Comparison of ENCODE assay signal across 9 mouse cellular contexts in the genomic region with DNA sequence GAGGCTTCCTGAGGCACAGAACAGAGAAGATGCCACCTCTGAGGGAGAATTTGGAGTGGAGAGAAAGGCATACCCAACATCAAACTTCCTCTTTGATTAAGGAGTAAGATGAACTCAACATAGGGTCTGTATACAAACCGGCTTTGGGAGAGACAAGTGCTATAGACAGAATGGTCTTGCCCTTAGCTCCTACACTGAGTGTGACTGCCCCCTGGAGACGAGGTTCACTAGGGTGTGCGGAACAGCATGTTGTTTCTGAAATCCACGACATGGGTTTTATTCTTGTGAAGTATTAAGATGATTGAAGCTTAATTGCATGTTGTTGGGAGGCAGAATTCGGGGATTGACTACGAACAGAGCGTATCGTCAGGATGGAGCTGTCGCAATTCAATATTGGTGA.
A peak's percentile ranks its signal among the peaks of the same experiment; 100 is the strongest.
DNase-seq lines count a peak whose midpoint lies in the region; ATAC-seq and TF ChIP-seq lines count a peak whose summit lies in the region.
"Had no signal": no experiment of that assay in that cellular context is flagged by ENCODE, and none has a peak within 500 bp of the region (broad histone marks: within the 10 kb centered on the region; RNA-seq: fewer than 3 reads in every experiment).

No protein-coding gene starts in this region.

- H3K36me3 ChIP-seq in heart, embryonic 16.5 days (ENCODE audit: control insufficient read depth, insufficient read depth): no peaks in the 10 kb centered on the region
- H3K36me3 ChIP-seq in heart, embryonic 12.5 days: no peaks in the 10 kb centered on the region
- no peaks in the 10 kb centered on the region for H3K36me3 ChIP-seq in liver, embryonic 14.5 days (replicated peaks; ENCODE audit: control insufficient read depth, insufficient read depth, low read depth)
- no peaks in the 10 kb centered on the region for H3K36me3 ChIP-seq in spleen, adult 2 months (ENCODE audit: control insufficient read depth, insufficient read depth, low read length)
- no peaks in the 10 kb centered on the region for H3K36me3 ChIP-seq in midbrain, embryonic 13.5 days
- H3K36me3 ChIP-seq: heart, embryonic 13.5 days had no signal

- intact Hi-C loops in heart, postnatal 14 days (cut with DNase I): loop anchor here (2.0 to 10.0 kb wide), 2 partner anchors 400 to 564 kb away; no protein-coding TSS in a partner anchor

- no peak overlapping the region for H3K4me2 ChIP-seq in heart, embryonic 16.5 days (ENCODE audit: low read depth, low read length)
- H3K4me2 ChIP-seq in heart, embryonic 12.5 days: no peak overlapping the region
- H3K4me2 ChIP-seq in liver, embryonic 14.5 days (ENCODE audit: low read depth): no peak overlapping the region
- no peak overlapping the region for H3K4me2 ChIP-seq in midbrain, embryonic 13.5 days (replicated peaks)
- H3K4me2 ChIP-seq: heart, embryonic 13.5 days had no signal

- no peak overlapping the region for H3K9ac ChIP-seq in heart, embryonic 16.5 days (ENCODE audit: low read length)
- no peak overlapping the region for H3K9ac ChIP-seq in heart, embryonic 12.5 days
- no peak overlapping the region for H3K9ac ChIP-seq in liver, embryonic 14.5 days (replicated peaks)
- no peak overlapping the region for H3K9ac ChIP-seq in midbrain, embryonic 13.5 days (replicated peaks)
- H3K9ac ChIP-seq: heart, embryonic 13.5 days had no signal

- H3K27ac ChIP-seq in heart, embryonic 16.5 days (ENCODE audit: low read length): no peak overlapping the region
- H3K27ac ChIP-seq in heart, embryonic 12.5 days (ENCODE audit: poor library complexity, severe bottlenecking): no peak overlapping the region
- no peak overlapping the region for H3K27ac ChIP-seq in liver, embryonic 14.5 days
- no peak overlapping the region for H3K27ac ChIP-seq in spleen, adult 2 months (ENCODE audit: insufficient read depth, low read length)
- no peak overlapping the region for H3K27ac ChIP-seq in midbrain, embryonic 13.5 days
- H3K27ac ChIP-seq: heart, embryonic 13.5 days had no signal

- TF ChIP-seq POLR2A in spleen, adult 2 months (IDR thresholded peaks at IDR 0.05; ENCODE audit: low read depth, low read length): no peak

- no peaks in the 10 kb centered on the region for H3K27me3 ChIP-seq in heart, embryonic 16.5 days (ENCODE audit: control insufficient read depth, insufficient read depth, low read length)
- no peaks in the 10 kb centered on the region for H3K27me3 ChIP-seq in heart, embryonic 12.5 days (replicated peaks)
- no peaks in the 10 kb centered on the region for H3K27me3 ChIP-seq in liver, embryonic 14.5 days (ENCODE audit: control insufficient read depth, insufficient read depth, low read length)
- H3K27me3 ChIP-seq in spleen, adult 2 months (ENCODE audit: control insufficient read depth, insufficient read depth, low read length): no peaks in the 10 kb centered on the region
- no peaks in the 10 kb centered on the region for H3K27me3 ChIP-seq in midbrain, embryonic 13.5 days
- H3K27me3 ChIP-seq: heart, embryonic 13.5 days had no signal

- no peak for TF ChIP-seq EP300 in liver, embryonic 14.5 days (IDR thresholded peaks at IDR 0.05; ENCODE audit: low read depth)

- WGBS in heart, embryonic 16.5 days: 79% methylated on average over 9 of the region's 9 CpGs
- 76% methylated on average over 9 of the region's 9 CpGs for WGBS in heart, embryonic 12.5 days
- 55% methylated on average over 9 of the region's 9 CpGs for WGBS in liver, embryonic 14.5 days (ENCODE audit: insufficient replicate concordance)
- WGBS in spleen, adult 2 months: 61% methylated on average over 9 of the region's 9 CpGs
- WGBS in midbrain, embryonic 13.5 days: 80% methylated on average over 9 of the region's 9 CpGs

- TF ChIP-seq CTCF in liver, embryonic 14.5 days (IDR thresholded peaks at IDR 0.05; ENCODE audit: low read depth): peak; percentile 43
- peak; percentile 56; the same call in 1 of the 2 replicates for TF ChIP-seq CTCF in spleen, adult 2 months (IDR thresholded peaks at IDR 0.05; ENCODE audit: extremely low read depth, insufficient read depth, insufficient read length, insufficient replicate concordance)

- no peaks in the 10 kb centered on the region for H3K9me3 ChIP-seq in heart, embryonic 16.5 days (replicated peaks; ENCODE audit: control insufficient read depth, low read length)
- no peaks in the 10 kb centered on the region for H3K9me3 ChIP-seq in heart, embryonic 12.5 days (replicated peaks)
- no peaks in the 10 kb centered on the region for H3K9me3 ChIP-seq in liver, embryonic 14.5 days (ENCODE audit: control insufficient read depth, low read length)
- H3K9me3 ChIP-seq in midbrain, embryonic 13.5 days: no peaks in the 10 kb centered on the region
- H3K9me3 ChIP-seq: heart, embryonic 13.5 days had no signal

- H3K4me1 ChIP-seq in heart, embryonic 16.5 days (ENCODE audit: control insufficient read depth, insufficient read depth, low read length): peaks cover 3% of the 10 kb centered on the region; the same call in 1 of the 2 replicates
- H3K4me1 ChIP-seq in heart, embryonic 12.5 days (replicated peaks): 0 out of 2 replicates have a peak, but pooled peaks cover 2% of the 10 kb centered on the region
- H3K4me1 ChIP-seq in liver, embryonic 14.5 days (replicated peaks; ENCODE audit: control insufficient read depth in 2 of 2, insufficient read depth in 2 of 2, low read length in 1 of 2): no peaks in the 10 kb centered on the region
- no peaks in the 10 kb centered on the region; the same call in 1 of the 2 replicates for H3K4me1 ChIP-seq in spleen, adult 2 months (ENCODE audit: control insufficient read depth, insufficient read depth, insufficient read length)
- H3K4me1 ChIP-seq in midbrain, embryonic 13.5 days (replicated peaks): peaks cover under 1% of the 10 kb centered on the region; the same call in 1 of the 2 replicates

- H3K4me3 ChIP-seq in heart, embryonic 16.5 days (ENCODE audit: low read length): no peak overlapping the region
- H3K4me3 ChIP-seq in heart, embryonic 12.5 days: no peak overlapping the region
- no peak overlapping the region for H3K4me3 ChIP-seq in liver, embryonic 14.5 days (ENCODE audit: insufficient read depth in 1 of 2, low read depth in 2 of 2, low read length in 2 of 2)
- no peak overlapping the region for H3K4me3 ChIP-seq in spleen, adult 2 months (ENCODE audit: extremely low read depth, insufficient read depth, insufficient read length)
- no peak overlapping the region for H3K4me3 ChIP-seq in midbrain, embryonic 13.5 days (replicated peaks)
- H3K4me3 ChIP-seq: heart, embryonic 13.5 days had no signal

- DNase-seq in B cell, adult 2 months: peak; percentile 67 to 71
- peak; percentile 77 for DNase-seq in adrenal gland, postnatal 10 days
- peak; percentile 43 to 63 for DNase-seq in heart, postnatal 14 days
- DNase-seq in liver, embryonic 14.5 days (ENCODE audit: low read depth in 3 of 3, low spot score in 3 of 3): peak in 1 of 3 experiments; percentile 1
- DNase-seq in spleen, adult 2 months (ENCODE audit: low read depth in 1 of 2, low spot score in 2 of 2): peak; percentile 15 to 67

- 0 out of 2 replicates have a peak, but pooled peaks have one; percentile 52 for ATAC-seq in heart, embryonic 16.5 days (replicated peaks; ENCODE audit: extremely low read depth, insufficient read depth, low FRiP score)
- no peak for ATAC-seq in heart, embryonic 12.5 days (ENCODE audit: insufficient number of reproducible peaks, low FRiP score)
- no peak for ATAC-seq in liver, embryonic 14.5 days (ENCODE audit: insufficient read depth)
- ATAC-seq in midbrain, embryonic 13.5 days: no peak
